Mouse (Mus musculus): ENCODE results near the gene Glp2r. TPM values are rescaled to one million over a fixed set of nuclear protein-coding genes. Genes with fewer than 3 reads are reported as not detected.

Gene Glp2r
- total RNA-seq (2021) = 1 to 10 TPM; 3.0 to 3.7 TPM

DNA sequence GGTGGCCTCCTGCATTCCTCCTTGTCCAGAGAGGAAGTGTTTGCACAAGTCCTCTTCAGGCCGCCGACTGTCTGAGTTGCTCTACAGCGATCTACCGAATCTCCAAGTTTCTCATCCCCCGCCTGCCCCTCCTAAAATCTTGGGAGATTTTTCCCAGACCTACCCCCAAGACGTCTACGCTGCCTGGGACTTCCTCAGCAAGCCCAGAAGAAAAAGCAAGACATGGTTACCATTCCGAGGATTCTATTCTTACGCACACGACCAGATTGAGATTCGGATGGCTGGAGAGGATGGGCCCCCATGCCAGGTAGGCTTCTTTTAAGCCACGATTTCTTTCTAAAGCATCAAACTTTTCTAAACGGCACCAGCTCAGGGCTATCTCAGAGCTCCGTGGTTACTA is at the start of gene Glp2r:
Gene Glp2r, minus strand, starts transcription at position 101 of the 400 bp plus-strand sequence.
- DNase-seq (ENCODE audit: extremely low spot score in 1 of 2, low spot score in 1 of 2) = no peak

DNA sequence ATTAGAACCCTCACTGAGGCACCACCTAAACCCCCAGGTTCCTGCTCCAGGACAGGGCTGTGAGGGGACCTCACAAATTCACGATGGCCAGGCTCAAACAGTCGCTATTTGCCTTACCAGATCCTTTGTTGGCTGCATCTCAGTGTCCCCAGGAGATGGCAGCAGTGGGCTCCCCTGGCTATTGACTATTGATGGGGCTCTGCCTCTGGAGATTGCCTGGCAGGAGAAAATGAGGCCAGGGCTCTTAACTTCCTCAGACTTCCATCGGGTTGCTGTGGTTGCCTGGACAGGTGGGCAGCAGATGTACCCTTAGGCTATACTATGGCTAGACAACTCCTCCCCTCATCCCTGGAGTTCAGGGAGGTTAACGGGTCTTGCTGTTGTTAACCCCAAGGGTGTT is 49.3 kb upstream of the Glp2r start:
- DNase-seq (ENCODE audit: extremely low spot score in 1 of 2, low spot score in 1 of 2) = peak in 1 of 2 experiments; percentile 65

DNA sequence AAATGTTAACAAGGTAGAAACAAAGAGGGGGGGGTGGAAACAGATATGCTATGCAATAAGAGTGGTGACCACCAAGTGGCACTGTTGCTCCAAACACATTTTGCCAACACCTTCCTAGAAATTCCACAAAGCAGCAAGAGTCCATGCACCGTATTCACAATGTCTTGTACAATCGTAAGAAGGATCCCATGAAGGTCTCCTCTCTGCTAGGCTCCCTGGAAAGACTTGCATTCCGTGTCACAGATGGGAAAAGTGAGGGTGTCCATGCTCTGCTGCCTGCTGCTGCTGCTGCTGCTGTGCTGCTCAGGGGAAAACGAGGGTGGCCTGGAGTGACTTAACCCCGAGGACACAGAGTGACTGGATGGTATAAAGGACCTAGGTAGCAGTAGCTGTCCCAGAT is 48.7 kb upstream of the Glp2r start:
- DNase-seq (ENCODE audit: extremely low spot score in 1 of 2, low spot score in 1 of 2) = peak; percentile 38 to 62

DNA sequence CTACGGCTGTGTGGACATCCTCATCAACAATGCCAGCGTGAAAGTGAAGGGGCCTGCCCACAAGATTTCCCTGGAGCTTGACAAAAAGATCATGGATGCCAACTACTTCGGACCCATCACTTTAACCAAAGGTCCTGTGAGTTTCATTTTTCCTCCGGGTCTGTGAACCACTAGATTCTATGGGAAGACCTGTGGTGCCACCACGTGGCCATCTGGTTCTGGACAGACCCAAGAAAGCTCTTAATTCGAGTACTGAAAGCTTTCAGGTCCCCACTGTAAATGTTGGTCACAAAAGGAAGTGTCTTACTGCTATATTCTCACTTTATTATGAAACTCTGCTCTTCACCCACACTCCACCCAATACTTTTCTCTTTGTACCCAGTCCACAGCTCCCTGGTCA is 40.6 kb upstream of the Glp2r start:
- peak in 1 of 2 experiments; percentile 25 for DNase-seq (ENCODE audit: extremely low spot score in 1 of 2, low spot score in 1 of 2)

DNA sequence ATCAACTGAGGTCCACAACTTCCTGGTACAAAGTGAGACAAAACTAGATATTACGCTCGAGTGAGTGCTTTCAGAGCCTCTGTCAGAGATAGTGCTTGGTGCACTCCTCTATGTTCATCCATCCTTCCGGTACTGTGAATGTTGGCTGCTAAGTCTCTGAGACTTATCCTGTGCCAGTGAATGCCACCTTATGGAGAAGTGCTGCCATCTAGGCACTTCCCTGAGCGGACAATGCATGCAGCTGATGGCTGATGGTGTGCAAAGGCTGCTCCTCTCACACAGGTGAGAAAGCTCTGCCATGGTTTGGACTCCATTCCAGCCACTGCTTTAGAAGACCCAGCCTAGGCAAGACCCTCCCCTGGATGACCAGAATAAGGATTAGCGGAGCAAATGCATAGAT is 37.1 kb upstream of the Glp2r start:
- DNase-seq (ENCODE audit: extremely low spot score in 1 of 2, low spot score in 1 of 2) = no peak

DNA sequence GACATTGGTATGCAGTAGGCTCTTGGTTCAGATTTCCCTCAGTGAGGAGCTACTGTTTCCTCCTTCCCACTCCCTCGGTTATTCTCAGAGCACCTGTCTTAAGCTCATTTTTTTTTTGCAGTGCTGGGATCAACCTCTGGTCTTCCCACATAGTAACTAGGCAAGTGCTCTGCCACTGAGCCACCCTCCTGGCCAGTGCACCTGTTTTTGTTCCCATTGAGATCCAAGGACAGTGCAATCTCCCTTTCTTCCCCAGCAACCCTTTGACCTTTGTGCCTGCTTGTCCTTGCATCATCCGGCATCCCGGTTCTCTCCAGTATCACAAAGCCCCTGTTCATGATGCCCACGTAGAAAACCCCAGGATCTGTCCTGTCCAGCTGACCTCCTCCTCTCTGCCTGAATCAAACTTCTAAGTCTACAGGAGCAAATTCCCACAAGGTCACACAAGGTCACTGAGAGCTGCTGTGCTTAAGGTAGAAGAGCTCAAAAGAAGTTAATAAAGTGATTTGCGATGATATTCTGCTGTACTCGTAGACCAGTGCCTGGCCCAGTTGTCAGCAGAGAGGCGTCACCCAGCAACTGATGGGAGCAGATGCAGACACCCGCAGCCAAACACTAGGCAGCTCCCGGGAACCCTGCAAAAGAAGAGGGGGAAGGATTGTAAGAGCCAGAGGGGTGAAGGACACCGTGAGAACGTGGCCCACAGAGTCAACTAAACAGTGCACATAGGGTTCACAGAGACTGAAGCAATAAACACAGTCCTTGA is 36.1 kb upstream of the Glp2r start:
- DNase-seq (ENCODE audit: extremely low spot score in 1 of 2, low spot score in 1 of 2) = no peak

DNA sequence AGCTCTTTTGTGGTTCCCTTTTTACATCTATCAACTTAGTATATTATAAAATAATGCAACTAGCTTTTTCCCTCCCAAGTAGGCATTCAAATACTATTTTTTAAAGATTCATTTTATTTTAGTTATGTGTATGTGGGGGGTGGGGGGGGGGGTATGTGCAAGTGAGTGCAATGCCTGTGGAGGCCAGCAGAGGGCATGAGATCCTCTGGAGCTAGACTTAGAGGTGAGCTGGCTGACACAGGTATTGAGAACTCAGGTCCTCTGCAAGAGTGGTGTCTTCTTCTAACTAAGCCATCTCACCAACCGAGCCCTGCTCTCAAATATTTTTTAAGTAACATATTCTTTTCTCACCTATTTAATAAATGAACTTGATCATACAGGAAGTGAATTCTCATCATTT is 34.6 kb upstream of the Glp2r start:
- no peak for DNase-seq (ENCODE audit: extremely low spot score in 1 of 2, low spot score in 1 of 2)

DNA sequence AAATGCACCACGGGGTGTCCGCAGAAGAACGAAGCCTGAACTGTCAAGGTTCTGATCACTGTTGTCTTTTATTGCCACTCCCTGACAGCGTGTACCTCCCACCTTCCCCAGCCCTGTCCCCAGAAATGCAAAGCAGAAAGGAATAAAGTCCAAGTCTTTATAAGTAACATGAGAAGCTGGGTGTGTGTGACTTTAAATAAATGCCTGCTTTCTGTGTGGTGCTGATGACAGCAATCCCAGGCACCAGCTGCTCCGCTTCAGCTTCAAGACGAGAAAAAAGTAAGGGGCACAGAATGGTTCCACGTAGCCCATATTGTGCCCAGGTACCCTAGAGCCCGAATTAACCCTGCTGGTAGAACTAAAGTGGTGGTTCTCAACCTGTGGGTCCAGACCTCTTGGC is 30.2 kb upstream of the Glp2r start:
- DNase-seq (ENCODE audit: extremely low spot score in 1 of 2, low spot score in 1 of 2) = no peak

DNA sequence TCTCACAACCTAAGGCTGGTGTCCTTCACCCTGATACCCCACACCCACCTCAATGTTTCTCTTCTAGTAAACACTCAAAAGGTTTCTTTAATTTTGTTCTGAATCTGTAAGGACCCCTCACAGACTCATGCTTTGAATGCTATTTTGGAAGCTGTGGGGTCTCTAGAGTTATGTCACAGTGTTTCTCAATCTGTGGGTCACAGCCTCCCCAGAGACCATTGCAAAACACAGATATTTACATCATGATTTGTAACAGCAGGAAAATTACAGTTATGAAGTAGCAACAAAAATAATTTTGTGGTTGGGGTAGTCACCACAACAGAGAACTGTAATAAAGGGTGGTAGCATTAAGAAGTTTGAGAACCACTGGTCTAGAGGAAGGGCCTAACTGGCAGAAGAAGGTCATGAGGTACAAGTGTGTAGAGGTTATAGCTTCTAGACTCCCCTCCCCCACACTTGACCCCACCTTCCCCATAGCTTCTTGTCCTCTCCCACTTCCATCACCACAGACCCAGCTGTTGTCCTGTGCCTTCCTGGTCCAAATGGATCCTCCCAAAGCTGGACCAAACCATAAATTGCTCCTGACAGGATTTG is 29.3 kb upstream of the Glp2r start:
- no peak for DNase-seq (ENCODE audit: extremely low spot score in 1 of 2, low spot score in 1 of 2)

DNA sequence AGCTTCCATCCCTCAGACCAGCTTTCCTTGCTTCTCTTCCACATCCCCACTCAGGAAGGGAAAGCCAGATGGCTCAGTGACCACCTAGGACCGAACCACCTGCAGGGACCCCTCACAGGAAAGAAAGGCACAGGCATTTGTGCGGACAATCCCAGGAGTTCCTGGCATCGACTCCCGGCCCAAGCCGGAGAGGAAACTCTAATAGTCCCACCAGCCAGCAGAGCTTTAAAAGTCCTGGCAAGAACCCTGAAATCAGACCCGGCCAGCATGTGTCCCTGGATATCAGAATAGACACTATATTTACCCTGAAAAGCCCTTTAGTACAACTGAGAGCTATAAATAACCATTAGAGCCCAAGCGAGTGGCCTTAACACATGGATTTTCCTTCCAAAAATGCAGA is 27.0 kb upstream of the Glp2r start, which contains the start of gene Dhrs7c:
Gene Dhrs7c, plus strand, starts transcription at position 257 of the 400 bp plus-strand sequence.
- no peak for DNase-seq (ENCODE audit: extremely low spot score in 1 of 2, low spot score in 1 of 2)

DNA sequence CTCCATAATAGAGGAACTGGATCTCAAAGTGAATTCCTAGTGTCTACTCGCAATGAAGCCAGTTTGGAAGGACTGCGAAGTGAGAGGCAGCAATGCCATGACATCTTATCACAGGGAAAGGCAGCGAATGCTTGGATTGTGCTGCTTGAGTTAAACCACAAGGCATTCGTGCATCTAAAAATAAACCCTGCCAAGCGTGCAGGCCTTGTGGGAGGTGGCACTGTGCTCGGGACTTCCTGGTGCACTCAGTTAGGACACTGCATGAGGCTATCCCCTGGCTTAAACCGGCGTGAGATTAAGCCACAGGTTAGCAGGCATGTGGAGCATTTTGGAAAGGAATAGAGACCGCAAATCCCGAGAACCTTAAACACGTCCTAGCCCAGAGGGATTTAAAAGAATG is 19.2 kb upstream of the Glp2r start:
- DNase-seq (ENCODE audit: extremely low spot score in 1 of 2, low spot score in 1 of 2) = no peak

DNA sequence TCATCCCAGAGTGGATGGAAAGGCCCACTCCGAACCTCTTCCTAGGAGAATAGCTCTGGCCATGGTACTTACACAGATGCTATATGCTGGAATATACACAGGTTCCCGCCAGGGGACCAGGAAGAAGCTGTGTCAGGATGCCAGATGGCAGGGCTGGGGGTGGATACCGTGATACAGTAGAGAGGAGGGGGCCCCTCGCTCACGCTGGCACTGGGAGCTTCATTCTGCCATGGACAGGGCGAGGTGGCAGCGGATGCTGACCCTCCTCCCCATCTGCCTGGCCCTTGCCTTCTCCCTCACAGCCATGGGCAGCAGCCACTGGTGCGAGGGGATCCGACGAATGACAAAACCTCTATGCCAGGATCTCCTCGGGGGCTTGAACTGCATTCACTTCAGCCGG is 3.4 kb upstream of the Glp2r start, which contains the start of gene Gsg1l2:
Gene Gsg1l2, plus strand, starts transcription at position 230 of the 400 bp plus-strand sequence.
- DNase-seq (ENCODE audit: extremely low spot score in 1 of 2, low spot score in 1 of 2) = no peak

DNA sequence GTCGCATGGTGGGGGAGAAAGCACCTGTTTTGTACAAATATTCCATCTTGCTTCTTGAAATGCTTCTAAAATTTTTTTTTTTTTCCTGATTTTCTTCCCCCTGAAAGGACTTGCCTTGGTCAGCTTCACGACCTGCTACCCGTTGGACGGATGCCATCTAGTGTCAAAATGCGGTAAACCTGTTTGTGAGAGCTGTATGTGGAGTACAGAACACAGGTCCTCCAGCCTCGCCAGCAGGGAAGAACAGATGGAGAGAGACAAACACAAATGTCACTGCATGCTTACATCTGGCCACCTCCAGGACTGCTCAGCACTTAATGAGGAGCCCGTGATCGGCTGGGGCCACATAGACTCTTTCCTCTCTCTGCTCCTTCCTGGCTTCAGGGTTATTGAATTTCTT is 1.6 kb upstream of the Glp2r start:
- DNase-seq (ENCODE audit: extremely low spot score in 1 of 2, low spot score in 1 of 2) = peak; percentile 32 to 51

DNA sequence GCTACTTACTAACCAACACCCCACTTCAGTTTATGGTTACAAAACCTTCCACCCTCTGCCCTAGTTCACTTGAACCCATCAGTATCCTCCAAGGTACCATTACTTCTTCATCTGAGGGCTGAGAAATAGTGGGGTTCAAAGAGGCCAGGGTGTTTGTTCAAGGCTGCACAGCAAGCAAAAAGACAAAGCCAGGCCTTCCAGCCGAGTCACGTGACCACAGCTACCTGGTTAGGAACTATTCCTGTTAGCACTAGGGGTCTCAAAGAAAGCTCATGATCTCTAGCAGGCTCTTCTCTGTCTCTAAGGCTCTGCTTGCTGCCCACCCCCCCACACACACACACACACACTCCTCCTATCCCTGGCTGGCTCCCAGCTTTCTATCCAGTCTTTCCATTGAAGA is 738 bp upstream of the Glp2r start:
- DNase-seq (ENCODE audit: extremely low spot score in 1 of 2, low spot score in 1 of 2) = no peak

DNA sequence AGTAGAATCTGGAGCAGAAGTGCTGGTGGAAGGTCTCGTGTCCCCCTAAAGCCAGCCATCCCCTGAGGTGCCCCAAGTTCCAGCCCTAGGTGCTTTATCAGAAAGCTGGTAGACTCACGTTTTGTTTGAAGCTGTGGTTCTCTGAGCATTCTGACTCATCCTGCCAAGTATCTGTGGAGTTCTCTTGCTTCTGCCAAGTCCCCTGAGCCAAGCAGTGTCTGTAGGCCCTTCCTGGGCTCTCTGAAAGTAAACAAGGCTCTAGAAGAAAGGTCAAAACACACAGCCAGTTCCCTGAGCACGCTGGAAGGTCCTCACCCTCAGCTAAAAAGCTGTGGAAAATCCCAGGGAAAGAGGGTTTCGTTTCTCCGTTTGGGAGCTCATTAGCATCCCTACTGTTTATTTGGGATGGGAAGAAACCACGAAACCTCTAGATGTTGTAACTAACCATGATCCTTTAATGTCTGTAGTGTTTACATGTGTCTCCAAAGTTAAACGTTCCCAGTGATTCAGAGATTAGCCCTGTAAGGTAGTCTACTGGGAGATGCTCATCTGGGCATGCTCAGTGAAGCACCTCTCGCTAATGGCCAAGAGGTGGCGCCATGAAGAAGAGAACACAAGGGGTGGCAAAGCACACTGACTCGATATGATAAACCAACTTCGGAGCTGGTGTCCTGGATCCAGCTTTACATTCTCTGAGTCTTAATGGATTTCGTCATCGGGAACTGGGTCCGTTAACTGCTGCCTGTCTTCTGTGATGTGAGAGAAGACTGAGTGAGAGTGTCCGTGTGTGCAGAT is 13.4 kb downstream of the Glp2r start:
- DNase-seq (ENCODE audit: extremely low spot score in 1 of 2, low spot score in 1 of 2) = no peak

DNA sequence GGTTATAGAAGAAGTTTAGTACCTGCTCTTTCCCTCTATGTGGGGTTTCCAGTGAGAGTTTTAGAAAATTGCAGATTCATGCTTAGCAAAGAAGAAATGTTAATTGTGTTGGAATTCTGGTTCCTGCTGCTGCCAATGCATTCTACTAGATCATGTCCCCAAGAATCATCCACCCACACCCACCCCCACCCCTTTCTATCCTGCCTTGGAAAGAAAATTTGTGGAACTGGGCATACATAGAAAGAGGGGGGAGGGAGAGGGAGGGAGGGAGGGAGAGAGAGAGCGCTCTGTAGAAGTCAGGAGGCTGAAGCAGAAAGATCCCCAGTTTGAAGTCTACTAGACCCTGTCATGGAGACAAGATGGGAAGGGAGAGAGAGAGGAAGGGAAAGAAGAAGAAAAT is 14.7 kb downstream of the Glp2r start:
- DNase-seq (ENCODE audit: extremely low spot score in 1 of 2, low spot score in 1 of 2) = no peak

DNA sequence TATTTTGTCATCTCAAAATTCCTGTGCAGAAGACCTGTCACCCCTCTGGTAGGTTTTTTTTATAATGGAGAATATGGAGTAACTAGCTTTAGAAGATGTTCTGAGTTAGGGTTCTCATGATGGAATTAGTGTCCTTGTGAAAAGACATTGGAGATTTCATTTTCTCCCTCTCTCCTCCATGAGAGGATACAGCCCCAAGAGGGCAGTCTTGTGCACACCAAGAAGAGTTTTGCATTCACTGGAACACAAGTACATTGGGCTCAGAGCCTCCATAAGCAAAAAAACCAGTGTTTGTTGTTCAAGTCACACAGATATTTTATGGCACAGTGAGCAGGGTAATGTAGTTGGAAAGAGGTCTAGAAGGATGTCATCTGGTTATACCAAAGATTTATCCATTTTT is 29.4 kb downstream of the Glp2r start:
- DNase-seq (ENCODE audit: extremely low spot score in 1 of 2, low spot score in 1 of 2) = no peak

DNA sequence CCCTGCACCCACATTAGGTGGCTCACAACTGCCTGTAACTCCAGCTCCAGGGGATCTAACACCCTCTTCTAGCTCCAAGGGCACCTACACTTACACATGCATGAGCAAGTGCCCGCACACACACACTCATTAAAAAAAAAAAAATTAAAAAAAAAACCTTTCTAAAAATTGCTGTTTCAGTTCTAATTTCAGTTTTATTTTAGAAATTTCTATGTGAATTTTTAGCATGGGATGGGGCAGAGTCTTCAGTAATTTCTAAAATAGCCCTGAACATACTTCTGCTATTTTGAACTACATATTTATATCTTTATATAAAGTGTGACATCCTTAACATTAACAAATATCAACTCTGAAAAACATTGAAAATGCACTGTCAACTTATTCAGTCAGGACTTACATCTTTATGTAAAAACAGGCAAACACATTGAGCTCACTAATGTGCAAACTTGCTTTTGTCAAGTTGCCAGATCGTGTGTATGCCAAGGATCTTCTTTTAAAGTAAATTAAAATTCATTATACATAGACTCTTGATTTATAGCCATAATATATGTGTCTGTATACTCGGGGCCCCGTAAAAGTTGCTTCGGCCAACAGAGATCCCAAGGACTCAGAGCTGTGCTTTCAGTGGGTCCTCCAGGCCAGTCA is 32.0 kb downstream of the Glp2r start:
- DNase-seq (ENCODE audit: extremely low spot score in 1 of 2, low spot score in 1 of 2) = no peak

DNA sequence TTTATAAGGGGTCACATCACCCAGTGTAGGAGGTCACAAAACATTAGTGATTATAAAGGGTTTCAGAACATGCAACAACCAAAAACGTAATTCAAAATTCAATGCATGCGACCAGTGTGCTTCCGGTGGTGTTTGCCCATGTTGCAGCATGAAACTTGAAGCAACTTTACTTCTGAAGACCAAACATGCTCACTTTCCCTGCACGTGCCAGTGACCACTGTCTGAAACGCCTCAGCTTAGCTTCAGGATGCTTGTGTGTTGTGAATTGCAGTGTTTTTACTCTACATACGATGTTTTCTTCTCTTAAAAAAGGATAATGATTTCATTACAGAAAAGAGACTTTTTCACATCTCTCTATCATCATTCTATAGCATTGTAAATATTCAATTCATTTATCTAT is 32.6 kb downstream of the Glp2r start:
- no peak for DNase-seq (ENCODE audit: extremely low spot score in 1 of 2, low spot score in 1 of 2)

DNA sequence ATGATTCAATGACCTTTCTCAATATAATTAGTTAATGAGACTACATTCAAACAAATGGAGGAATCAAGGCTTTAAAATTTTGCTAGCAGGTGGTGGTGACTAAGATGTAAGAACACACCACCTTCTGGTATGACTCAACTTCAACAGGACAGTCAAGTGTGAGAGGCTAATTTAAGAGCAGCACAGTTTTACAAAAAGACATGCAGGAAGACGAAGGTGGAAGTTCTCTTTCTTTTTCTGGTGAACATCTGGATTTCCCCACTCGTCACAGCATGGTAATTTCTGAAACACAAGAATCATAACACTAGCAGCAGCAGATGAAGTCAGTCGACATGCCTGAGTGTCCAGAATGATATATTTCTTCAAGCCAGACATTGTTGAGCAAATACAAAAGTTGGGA is 36.4 kb downstream of the Glp2r start:
- DNase-seq (ENCODE audit: extremely low spot score in 1 of 2, low spot score in 1 of 2) = no peak

DNA sequence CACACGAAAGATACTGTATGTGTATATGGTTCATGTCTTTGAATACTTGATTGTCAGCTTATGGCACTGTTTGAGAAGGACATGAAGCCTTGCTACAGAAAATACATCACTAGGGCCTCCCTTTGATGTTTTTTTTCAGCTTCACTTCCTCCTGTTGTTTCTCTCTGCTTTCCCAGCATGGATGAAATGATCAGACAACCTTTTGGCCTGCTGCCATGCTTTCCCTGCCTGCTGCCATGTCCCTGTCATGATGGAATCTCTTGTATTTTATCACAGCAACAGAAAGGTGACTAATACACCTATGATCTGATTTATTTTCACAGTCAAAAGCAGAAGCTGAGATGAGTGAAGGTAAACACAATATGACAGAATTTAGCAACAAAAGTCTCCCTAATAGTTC is 37.2 kb downstream of the Glp2r start:
- no peak for DNase-seq (ENCODE audit: extremely low spot score in 1 of 2, low spot score in 1 of 2)

All from layer of hippocampus, postnatal 25 days (tissue).